Mouse (Mus musculus): Measurements from ENCODE around the gene Rasgef1b. TPM values are rescaled to one million over a fixed set of nuclear protein-coding genes. Genes with fewer than 3 reads are reported as not detected.
A peak's percentile ranks its signal among the peaks of the same experiment; 100 is the strongest.

Gene Rasgef1b
- polyA plus RNA-seq, 1 experiment = 0.36 TPM

DNA sequence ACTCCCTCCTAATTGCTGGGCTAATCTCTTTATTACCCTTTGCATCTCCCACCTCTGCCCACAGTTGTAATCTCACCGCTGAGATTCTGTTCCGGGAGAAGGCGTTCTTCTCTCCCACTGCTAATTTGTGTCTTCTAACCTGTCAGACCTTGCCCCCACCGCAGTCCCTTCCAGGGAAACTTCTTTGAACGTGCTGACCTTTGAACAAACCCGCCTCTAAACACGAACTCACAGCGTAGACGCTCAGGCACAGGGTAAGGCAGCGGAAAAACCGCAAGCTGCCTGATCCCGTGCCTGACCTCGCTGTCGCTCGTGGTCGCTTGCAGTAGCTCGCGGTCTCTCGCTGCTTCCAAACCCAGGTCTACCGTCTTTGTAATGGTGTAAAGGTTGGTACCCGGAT is 312.0 kb downstream of the Rasgef1b start:
- no peaks in the 10 kb centered on the region for H3K4me1 ChIP-seq (ENCODE audit: control insufficient read depth, insufficient read depth, insufficient read length, low read length)
- H3K4me3 ChIP-seq (ENCODE audit: insufficient read depth, low read depth, low read length) = no peak overlapping the region
- H3K27ac ChIP-seq (replicated peaks; ENCODE audit: low read depth, low read length) = no peak overlapping the region

DNA sequence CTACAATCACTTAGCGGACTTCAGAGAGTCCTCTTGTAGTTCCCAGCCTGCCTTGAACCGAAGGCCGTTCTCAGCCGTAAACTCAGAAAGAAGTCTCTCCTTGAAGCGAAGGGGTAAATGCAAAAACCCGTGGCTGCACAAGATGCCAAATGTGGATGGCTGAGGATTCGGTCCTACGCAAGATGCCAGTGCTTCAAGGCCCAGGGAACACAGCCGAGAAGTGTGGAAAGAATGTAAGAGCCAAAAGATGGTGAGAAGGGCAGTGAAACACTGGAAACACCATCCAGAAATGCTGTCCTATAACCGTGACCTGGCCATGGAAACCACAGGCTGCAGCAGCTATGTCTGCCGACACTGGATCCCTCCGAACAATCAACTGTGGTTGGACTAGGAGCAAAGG is 313.2 kb downstream of the Rasgef1b start:
- H3K4me3 ChIP-seq (ENCODE audit: insufficient read depth, low read depth, low read length) = no peak overlapping the region
- H3K4me1 ChIP-seq (ENCODE audit: control insufficient read depth, insufficient read depth, insufficient read length, low read length) = no peaks in the 10 kb centered on the region
- H3K27ac ChIP-seq (replicated peaks; ENCODE audit: low read depth, low read length) = no peak overlapping the region

DNA sequence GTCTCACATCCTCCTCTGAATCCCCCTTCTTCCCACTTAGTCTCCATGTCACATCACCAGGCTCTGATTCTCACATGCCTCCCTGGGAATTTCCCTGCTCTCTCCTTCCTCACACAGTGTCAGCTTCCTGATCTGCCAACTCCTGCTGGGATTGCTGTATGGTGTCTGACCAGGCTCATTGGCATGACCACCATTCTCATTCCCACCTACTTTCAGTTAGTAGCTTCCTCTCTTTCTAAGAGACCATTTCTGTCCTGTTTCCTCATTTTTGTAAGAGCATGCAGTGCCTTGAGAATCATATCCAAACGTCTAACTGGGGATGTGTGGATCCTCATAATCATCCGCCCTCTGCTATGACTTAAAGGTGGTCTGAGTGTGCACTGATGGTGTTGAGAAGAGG is 313.8 kb downstream of the Rasgef1b start:
- no peaks in the 10 kb centered on the region for H3K4me1 ChIP-seq (ENCODE audit: control insufficient read depth, insufficient read depth, insufficient read length, low read length)
- H3K27ac ChIP-seq (replicated peaks; ENCODE audit: low read depth, low read length) = no peak overlapping the region; the same call in 1 of the 2 replicates
- H3K4me3 ChIP-seq (ENCODE audit: insufficient read depth, low read depth, low read length) = no peak overlapping the region

DNA sequence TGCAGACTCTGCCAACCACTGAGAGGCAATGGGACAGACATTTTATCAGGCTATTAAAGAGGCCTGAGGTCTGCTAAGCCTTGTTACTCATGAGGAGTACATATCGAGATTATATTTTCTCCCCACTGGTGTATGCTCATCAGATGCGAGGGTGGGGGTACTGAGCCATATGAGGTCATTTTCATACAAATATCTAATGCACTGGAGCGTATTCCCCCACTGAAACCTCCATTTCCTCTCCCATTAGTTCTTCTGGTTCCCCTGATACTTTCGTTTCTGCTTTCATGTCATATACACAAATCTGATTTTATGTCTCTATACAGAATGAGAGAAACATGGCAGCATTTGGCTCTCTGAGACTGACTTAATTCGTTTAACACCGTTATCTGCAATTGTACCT is 314.6 kb downstream of the Rasgef1b start:
- Histone ChIP-seq H3K27ac (replicated peaks; ENCODE audit: low read depth, low read length) (peak overlapping the region; percentile 37; the same call in 1 of the 2 replicates), H3K4me3 (ENCODE audit: insufficient read depth, low read depth, low read length) (no peak overlapping the region), H3K4me1 (ENCODE audit: control insufficient read depth, insufficient read depth, insufficient read length, low read length) (no peaks in the 10 kb centered on the region)

DNA sequence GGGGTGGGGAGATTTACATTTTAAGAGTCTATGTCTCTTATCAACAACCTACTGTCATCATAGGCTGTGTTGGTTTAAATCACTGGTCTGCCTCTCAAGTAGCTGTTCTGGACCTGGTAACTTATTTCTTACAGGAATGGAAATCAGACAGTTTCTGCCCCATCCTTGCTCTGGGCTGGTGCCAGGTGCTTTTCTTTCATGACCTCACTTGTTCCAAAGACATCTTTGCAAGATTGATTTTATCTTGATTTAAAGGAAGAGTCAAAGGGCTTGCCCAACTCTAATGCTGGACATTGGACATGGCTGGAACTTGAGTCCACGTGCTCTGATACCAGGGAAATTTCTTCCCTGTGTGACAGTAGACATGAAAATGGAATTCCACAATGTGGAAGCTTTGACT is 315.0 kb downstream of the Rasgef1b start:
- Histone ChIP-seq H3K4me1 (ENCODE audit: control insufficient read depth, insufficient read depth, insufficient read length, low read length) (no peaks in the 10 kb centered on the region), H3K27ac (replicated peaks; ENCODE audit: low read depth, low read length) (peak overlapping the region; percentile 37; the same call in 1 of the 2 replicates), H3K4me3 (ENCODE audit: insufficient read depth, low read depth, low read length) (no peak overlapping the region)

DNA sequence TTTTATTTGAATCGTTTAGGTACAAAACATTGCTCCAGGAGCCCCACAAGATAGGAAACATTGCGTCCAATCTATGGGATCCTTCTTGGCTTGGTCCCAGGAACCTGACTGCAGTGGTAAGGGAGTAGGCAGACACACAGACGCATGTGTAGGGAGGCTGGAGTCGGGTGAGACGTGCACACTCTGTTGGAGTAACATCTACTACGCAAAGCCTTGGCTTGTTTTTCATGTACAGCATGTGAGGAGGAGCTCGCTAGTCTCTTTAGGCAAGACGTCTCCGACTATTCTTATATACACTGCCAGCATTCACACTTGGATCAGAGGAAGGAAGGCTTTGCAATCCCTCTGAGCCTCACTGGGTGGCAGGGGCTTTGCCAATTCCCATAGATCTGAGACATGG is 315.5 kb downstream of the Rasgef1b start:
- Histone ChIP-seq H3K4me1 (ENCODE audit: control insufficient read depth, insufficient read depth, insufficient read length, low read length) (no peaks in the 10 kb centered on the region), H3K27ac (replicated peaks; ENCODE audit: low read depth, low read length) (no peak overlapping the region), H3K4me3 (ENCODE audit: insufficient read depth, low read depth, low read length) (no peak overlapping the region)

DNA sequence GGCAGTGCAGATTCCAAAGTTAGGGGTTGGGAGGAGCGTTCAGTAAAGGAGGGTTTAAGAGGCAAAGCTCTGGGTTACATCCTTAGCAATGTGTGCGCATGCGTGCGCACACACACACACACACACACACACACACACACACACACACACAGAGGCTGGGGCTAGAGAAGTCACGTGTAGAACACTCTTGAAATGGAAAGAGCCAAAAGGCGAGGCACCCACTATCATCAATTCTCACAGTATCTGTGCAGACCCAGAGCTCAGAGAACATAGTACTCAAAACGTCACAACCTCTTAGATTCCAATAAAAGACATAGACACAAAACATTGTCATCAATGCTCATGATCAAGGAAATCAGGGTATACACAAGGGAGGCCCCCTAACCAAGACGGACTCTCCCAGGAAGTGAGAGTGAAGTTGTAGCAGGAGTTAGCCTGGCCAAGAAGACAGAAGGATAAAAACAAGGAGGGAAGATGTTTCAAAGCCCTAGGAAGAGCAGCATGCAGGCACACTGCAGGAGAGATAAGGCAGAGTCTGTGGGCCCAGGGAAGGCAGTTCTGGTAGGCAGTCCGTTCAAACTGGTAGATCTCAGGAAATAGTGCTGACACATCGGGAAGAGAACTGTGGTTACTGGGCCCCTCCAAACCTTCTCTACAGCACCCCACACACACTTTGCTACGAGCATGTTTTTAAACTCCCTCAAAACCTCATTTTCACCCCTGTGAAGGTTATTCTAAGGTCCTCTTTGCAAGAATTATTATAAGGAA is 324.3 kb downstream of the Rasgef1b start:
- Histone ChIP-seq H3K27ac (replicated peaks; ENCODE audit: low read depth, low read length) (no peak overlapping the region), H3K4me1 (ENCODE audit: control insufficient read depth, insufficient read depth, insufficient read length, low read length) (no peaks in the 10 kb centered on the region), H3K4me3 (ENCODE audit: insufficient read depth, low read depth, low read length) (no peak overlapping the region)

DNA sequence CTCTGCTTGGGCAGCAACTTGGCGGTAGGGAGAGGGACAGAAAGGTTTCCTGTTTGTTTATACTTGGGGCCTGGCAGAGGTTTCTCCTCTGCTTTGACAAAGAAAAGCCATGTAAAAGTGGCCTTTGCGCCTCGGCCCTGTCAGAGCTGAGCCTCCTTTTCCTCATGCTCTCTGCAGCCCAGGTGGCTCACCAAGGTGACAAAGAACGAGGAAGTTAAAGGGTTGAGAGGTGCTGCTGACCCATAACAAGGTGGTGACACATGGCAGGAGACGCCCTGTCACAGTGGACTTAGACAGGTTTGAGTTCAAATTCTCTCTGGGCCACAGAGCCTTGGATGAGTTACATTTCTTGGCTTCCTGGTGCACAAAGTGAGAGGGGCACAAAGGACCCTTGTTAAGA is 325.5 kb downstream of the Rasgef1b start:
- Histone ChIP-seq H3K27ac (replicated peaks; ENCODE audit: low read depth, low read length) (no peak overlapping the region), H3K4me3 (ENCODE audit: insufficient read depth, low read depth, low read length) (no peak overlapping the region), H3K4me1 (ENCODE audit: control insufficient read depth, insufficient read depth, insufficient read length, low read length) (no peaks in the 10 kb centered on the region)

DNA sequence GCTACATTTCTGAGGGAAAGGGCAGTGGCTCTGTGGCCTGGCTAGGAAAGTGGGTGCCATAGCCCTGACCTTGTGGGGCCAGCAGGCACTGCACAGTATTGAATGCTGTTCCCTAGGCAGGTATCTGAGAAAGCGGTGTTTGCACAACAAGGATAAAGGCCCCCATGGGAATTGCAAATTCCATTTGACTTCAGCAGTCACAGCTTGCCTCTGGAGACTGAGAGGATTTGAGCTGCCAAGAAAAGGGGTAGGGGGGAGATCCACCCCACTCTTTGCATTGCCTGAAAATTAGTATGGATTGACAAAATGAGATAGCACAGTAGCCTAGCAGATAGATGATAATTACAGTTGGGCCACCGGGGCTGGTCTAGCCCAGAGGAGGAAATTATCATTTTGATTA is 326.1 kb downstream of the Rasgef1b start:
- Histone ChIP-seq H3K4me3 (ENCODE audit: insufficient read depth, low read depth, low read length) (no peak overlapping the region), H3K4me1 (ENCODE audit: control insufficient read depth, insufficient read depth, insufficient read length, low read length) (no peaks in the 10 kb centered on the region), H3K27ac (replicated peaks; ENCODE audit: low read depth, low read length) (no peak overlapping the region)

DNA sequence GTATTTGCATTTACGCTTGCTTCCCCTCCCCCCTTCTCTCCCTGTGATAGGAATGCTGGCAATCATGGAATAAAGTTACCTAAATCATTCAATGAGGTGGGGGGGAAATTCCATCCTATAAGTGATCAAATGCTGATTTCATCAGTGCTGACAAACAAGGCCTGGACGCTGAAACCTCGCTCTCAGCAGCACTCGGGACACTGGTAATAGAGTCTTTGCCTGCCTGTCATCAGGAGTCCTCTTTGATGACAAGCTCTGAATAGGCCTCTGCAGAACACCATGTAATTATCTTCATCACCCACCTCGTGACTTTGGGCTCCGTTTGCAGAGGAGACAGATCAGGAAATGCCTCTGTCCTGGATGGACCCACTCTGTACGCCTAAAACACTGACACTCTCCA is 326.6 kb downstream of the Rasgef1b start:
- Histone ChIP-seq H3K27ac (replicated peaks; ENCODE audit: low read depth, low read length) (no peak overlapping the region), H3K4me3 (ENCODE audit: insufficient read depth, low read depth, low read length) (no peak overlapping the region), H3K4me1 (ENCODE audit: control insufficient read depth, insufficient read depth, insufficient read length, low read length) (no peaks in the 10 kb centered on the region)

DNA sequence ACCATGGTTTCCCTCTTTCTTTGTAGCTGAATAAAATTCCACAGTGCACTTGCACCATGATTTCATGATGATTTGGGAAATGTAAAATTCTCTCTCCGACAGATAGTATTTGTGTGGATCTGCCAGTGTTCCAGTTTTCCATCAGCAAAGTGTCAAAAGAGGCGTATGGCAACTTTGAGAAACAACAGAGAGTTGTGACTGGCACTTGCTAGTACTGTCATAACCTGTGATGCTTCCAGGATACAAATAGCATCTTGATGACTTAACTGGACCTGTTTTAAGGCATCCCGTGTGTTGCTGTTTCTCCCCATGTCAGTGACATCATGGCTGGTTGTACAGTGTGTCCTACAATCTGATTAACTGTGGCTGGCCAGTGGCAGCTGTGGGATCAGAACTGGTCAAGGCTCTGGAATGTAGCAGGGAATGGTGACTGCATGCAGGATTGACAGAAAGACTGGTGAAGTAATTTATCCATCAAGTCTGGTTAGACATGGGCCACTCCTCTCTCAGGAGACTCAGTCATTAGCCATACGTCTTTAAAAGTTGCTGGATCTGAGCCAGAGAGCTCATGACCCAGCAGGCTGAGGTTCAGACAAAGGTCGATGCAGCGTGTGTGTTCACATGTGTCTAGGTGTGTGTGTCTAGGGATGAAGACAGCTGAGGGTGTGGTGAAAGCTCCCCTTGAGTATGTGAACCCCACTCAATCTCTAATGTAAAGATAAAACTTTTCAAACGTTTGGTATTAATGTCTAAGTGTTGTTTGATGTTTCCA is 328.8 kb downstream of the Rasgef1b start:
- Histone ChIP-seq H3K4me3 (ENCODE audit: insufficient read depth, low read depth, low read length) (no peak overlapping the region), H3K27ac (replicated peaks; ENCODE audit: low read depth, low read length) (no peak overlapping the region), H3K4me1 (ENCODE audit: control insufficient read depth, insufficient read depth, insufficient read length, low read length) (no peaks in the 10 kb centered on the region)

DNA sequence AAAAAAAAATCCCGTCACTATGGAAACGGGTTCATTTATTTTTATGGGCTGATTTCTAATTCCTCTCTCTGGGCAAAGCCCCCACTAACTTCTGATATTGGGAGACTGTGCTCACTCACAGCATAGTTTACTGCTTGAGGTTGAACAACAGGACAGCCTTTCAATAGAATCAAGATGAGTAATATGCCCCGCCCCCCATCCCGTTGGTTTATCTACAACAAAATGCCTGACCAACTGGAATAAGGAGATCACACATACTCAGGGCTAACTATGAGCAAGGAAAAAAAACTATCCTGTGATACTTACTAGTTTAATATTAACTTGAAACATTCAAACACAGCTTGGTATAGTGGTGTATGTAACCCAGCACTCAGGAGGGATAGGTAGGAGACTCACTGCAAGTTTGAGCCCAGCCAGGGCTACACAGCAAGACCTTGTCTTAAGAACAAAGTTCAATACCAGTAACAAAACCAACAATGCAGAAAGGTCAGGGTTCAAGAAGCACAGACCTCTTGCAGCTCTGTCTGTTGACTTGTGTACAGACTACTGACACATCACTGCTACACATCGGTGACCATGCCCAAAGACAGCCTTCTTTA is 330.3 kb downstream of the Rasgef1b start:
- H3K4me1 ChIP-seq (ENCODE audit: control insufficient read depth, insufficient read depth, insufficient read length, low read length) = no peaks in the 10 kb centered on the region
- no peak overlapping the region for H3K27ac ChIP-seq (replicated peaks; ENCODE audit: low read depth, low read length)
- H3K4me3 ChIP-seq (ENCODE audit: insufficient read depth, low read depth, low read length) = no peak overlapping the region

DNA sequence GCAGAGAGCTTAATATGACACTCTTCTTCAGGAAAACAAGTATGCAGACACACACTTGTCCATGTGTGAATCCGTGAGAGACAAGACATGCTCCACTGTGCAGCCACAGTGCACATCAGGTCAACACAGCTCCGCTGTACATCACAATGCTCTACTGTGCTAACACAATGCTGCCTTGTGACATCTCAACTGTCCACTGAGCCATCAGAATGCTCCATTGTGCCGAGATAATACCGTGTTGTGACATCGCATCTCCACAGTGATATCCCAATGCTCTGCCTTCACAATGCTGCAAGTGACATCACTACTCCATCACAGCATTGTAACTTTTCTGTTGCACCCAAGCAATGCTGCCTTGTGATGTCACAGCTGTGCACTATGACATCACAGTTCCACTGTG is 334.3 kb downstream of the Rasgef1b start:
- H3K4me1 ChIP-seq (ENCODE audit: control insufficient read depth, insufficient read depth, insufficient read length, low read length) = no peaks in the 10 kb centered on the region
- no peak overlapping the region for H3K4me3 ChIP-seq (ENCODE audit: insufficient read depth, low read depth, low read length)
- no peak overlapping the region for H3K27ac ChIP-seq (replicated peaks; ENCODE audit: low read depth, low read length)

DNA sequence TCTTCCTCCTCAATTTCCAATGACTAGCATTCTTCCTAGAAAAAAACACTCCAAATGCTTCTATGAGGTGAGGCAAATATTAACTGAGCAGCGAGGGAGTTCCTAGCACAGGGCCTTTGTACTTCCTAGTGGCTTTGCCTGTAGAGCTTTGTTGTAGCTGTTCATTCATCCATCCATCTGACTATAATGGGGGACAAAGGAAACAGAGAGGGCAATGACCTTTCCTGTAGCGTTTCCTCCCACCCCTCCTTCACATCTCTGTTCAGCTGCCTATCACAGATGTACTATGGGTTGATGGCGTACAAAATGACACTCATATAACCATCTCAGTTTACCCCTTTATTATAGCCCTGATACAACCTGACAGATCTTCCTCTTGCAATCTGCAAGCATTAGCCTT is 337.3 kb downstream of the Rasgef1b start:
- no peak overlapping the region for H3K4me3 ChIP-seq (ENCODE audit: insufficient read depth, low read depth, low read length)
- no peaks in the 10 kb centered on the region for H3K4me1 ChIP-seq (ENCODE audit: control insufficient read depth, insufficient read depth, insufficient read length, low read length)

DNA sequence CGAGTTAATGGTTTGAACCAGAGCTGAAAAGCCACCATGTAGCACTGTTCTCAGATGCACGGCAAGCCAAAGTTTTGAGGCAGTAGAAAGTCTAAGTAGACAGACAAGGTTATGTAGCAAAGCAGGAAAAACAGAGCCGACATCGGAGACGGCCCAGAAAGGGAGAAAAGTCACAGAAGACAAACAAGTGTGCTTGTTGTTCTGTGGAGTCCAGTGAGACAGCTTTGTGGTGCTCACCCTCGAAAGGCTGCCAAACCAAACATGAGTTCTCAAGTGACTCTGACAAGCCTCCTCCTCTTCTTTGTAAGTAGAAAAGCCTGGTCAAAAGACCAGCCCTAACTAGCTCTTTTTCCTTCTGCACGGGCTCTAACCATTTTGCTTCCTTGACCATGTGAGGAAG is 338.1 kb downstream of the Rasgef1b start:
- no peaks in the 10 kb centered on the region for H3K4me1 ChIP-seq (ENCODE audit: control insufficient read depth, insufficient read depth, insufficient read length, low read length)
- H3K27ac ChIP-seq (replicated peaks; ENCODE audit: low read depth, low read length) = no peak overlapping the region
- H3K4me3 ChIP-seq (ENCODE audit: insufficient read depth, low read depth, low read length) = no peak overlapping the region

More for the DNA sequence above, 337.3 kb downstream of the Rasgef1b start:
- no peak overlapping the region for H3K27ac ChIP-seq (replicated peaks; ENCODE audit: low read depth, low read length)

All from brown adipose tissue, adult 24 weeks (tissue).